Mouse (Mus musculus) cerebellum, adult 11-12 months (tissue): ENCODE results near the gene Wbp1l.

Experiments
- DNase-seq: peaks from one replicate; pipeline ENCODE4 v3.0.0; 2022

Wbp1l gene

DNA sequence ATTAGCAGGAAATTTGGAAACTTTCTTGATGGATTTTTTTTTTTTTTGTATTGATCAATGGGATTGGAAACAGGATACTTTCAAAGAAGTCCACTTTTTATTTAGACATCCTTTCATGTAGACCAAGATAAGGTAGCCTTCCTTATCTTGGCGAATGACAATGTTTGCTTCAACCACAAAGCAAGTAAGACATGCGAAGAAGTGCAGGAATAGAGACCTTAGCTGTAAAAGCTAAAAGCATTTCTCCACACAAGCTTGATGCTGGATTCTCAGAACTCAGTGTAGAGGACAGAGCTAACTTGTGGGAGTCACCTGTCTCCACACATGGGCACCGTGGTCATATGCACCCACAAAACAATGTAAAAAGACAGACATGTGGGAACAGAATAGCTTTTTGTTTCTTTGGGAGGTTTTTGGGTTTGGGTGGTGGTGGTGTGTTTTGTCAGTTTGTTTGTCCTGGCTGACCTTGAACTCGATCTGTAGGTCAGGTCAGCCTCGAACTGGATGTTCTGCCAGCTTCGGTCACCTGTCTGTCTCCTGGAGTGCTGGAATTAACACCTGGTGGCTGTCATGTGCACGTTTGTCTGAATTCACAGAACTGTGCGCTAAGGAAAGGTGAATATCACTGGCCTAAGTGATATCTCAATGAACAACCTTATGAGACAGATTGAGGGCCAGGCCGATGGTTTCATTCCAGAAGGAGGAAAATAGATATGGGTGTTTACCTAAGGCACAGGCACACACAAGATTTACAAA, 107.8 kb downstream of the Wbp1l start:
- no peak for DNase-seq
